Mouse (Mus musculus): ENCODE data around the gene Eif4g2. TPM values are rescaled to one million over a fixed set of nuclear protein-coding genes. Genes with fewer than 3 reads are reported as not detected.

Gene Eif4g2
- total RNA-seq, 2 experiments from 2014 or later, result 942 to 954 TPM

DNA sequence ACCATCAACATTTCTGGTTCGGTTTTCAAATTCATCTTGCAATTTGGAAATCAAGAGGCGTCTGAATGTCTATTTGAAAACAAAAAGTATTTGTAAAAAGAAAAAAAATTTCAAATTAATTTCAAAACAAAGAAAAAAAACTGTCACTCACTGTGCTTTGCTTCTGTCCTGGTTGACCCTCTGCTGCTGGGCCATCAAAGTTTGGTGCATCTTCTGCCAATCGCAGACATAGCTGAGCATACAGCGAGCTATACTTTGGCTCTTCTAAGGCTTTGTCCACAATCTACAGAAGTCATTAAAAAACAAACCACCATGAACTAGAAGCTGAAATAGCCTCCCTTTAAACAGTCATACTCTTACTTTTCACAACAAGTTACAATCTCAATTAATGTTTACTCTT, 4.6 kb downstream of the Eif4g2 start:
- intact Hi-C loops (cut with DNase I), result no loop called here
- DNase-seq (ENCODE audit: extremely low spot score in 1 of 2, low spot score in 2 of 2), result no peak

DNA sequence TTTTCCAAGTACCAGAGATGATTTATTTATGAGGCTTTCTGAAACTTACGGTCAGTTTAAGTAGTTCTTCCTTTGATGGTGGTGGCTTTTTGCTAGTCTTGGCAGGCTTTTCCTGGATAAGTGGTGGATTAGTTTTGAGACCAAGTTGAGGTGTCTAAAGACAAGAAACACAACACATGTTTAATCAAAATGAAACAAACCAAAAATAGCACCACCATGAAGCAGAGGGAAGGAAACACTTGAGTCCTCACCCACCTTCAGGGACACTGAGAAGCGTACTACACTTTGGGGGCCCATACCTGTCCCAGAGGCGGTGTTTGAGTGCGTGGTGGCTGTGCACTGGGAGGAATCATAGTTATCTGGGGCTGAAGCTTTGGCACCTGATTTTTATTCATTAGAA, 7.5 kb downstream of the Eif4g2 start:
- DNase-seq (ENCODE audit: extremely low spot score in 1 of 2, low spot score in 2 of 2), result no peak
- intact Hi-C loops (cut with DNase I), result no loop called here

DNA sequence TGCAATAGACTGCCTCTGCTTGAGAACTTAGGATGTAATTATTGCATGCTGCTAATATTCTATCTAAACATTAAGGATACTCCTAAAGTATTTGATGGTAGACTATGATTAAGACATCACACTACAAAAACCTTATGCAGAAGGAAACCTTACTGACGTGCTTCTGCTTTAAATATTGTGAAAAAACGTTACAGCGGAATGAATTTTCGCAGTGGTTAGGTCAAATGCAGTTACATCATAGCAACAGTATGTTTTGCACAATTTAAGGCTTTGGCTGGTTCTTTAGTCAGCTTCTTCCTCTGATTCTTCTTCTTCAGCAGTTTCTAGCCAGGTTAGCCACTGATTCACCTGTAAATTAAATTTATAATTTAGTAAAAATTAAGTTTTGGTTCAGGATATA, 10.4 kb downstream of the Eif4g2 start:
- intact Hi-C loops (cut with DNase I), result no loop called here
- no peak for DNase-seq (ENCODE audit: extremely low spot score in 1 of 2, low spot score in 2 of 2)

DNA sequence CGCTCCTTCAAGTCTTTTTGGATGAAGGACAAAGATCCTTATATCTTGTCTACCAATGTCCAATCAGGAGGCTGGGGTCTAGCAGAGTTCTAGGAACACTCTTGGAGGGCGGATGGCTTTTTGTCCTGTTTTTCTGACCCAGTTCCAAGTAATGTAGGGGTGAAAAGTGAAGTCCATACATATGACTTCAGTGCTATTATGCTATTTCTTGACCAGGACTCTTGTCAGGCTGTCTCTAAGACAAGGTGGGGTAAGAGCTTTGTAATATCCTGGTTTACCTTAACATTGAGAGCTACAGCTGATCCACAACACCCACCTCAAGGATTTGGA, 12.7 kb downstream of the Eif4g2 start:
- intact Hi-C loops (cut with DNase I), result no loop called here
- no peak for DNase-seq (ENCODE audit: extremely low spot score in 1 of 2, low spot score in 2 of 2)

DNA sequence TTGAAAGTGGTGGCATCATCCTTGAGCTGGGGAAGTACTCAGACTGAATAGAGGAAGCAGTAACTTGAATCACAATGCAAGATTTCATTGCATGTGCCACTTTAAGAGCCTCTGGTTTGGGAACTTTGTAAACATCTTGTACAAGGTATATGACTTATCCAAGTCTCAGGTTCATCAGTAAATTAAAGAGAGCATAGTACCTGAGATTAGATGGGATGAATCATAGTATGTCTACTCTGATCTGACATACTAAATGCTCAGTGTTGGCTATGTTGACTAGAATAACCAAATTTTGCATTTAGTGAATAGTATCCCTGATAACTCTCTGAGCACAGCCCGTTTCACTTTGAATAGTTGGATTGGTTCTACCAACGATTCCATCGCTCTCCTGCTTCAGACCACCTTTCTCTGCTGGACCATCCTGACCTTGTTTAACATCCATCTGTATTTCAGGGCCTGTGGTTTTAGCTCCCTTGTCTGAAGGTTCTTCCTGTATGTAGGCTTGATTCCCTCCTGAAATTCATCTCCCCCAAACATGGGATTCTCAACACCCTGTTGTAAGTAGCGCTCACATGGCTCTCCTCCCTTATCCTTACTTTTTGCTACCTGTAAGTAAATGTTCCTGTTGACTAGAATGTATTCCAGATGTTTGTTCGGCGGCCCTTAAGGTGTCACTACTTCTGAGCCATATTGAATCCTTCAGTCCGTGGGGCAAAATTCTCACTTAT, 13.2 kb downstream of the Eif4g2 start:
- no peak for DNase-seq (ENCODE audit: extremely low spot score in 1 of 2, low spot score in 2 of 2)
- intact Hi-C loops (cut with DNase I), result no loop called here

DNA sequence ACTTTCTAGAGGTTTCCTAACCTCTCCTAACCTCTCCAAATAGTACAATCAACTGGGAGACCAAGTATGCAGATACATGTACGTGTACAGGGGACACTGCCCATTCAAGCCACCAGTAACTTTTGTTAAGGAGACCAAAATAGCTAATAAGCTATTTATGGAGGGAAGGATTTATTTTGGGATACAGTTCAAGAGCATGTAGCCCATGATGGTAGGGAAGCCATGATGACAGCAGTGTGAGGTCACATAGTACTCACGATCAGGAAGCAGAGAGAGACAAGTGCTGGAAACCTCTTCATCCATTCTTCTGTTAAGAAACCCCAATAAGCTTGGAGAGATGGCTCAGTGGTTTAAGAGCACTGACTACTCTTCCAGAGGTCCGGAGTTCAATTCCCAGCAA, 14.6 kb downstream of the Eif4g2 start:
- intact Hi-C loops (cut with DNase I), result no loop called here
- DNase-seq (ENCODE audit: extremely low spot score in 1 of 2, low spot score in 2 of 2), result no peak

DNA sequence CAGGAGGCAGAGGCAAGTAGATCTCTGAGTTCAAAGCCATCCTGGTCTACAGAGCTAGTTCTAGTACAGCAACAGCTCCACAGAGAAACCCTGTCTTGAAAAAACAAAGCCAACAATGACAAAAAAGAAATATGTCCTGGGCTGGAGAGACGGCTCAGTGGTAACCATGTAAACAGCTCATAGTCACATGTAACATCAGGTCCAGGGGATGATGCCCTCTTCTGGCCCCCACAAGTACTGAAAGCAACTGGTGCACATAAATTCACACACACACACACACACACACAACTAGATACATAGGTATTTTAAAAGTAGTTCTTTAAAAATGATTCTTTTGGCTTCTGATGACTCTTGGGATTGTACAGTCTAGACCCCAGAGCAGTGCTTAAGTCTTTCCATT, 19.9 kb downstream of the Eif4g2 start:
- intact Hi-C loops (cut with DNase I), result no loop called here
- DNase-seq (ENCODE audit: extremely low spot score in 1 of 2, low spot score in 2 of 2), result no peak

DNA sequence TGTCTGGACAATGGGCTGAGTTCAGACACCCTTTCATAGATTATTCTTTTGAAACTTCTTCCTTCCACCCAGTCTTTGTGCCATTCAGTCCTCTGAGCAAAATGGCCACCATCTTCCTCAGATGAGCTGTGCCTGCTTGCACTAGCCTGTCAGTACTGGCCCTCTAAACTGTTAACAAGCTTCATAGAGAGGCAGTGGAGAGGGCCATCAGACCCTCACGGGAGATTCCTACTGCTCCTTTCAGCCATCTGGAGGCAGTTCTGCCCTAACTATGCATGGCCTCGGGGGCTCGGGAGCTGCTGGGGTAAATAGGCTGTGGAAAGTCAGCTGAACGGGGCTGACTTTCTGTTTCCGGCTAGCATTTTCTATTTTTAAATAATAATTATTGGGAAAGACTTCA, 23.3 kb downstream of the Eif4g2 start:
- intact Hi-C loops (cut with DNase I), result loop anchor here (10.0 kb wide), 1 partner anchor 905 kb away; no protein-coding TSS in a partner anchor
- no peak for DNase-seq (ENCODE audit: extremely low spot score in 1 of 2, low spot score in 2 of 2)

DNA sequence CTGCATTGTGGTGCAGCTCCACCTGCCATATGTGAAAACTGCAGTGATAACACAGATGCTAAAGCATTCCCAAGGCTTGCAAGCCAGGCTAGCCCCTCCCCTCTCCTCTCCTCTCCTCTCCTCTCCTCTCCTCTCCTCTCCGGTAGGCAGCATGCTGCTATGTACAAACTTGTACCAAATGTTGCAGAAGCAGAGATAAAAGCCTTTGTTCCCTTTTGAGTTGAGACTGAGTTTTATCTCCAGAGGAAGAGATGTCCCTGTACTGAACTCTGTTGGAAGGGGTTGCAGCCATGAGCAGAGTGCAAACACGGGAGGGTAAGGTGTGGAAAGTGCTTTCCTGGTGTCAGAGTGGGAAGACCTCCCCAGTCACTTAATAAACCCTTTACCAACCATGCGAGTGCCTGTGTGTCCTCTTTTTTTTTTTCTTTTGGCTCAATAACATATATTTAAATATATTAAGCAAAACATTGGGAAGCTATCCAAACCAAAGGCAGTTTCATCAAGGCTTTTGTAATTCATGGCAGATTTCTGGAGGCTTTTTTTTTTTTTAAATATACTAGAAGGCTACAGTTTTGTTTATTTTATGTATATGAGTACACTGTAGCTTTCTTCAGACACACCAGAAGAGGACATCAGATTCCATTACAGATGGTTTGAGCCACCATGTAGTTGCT, 26.7 kb downstream of the Eif4g2 start:
- DNase-seq (ENCODE audit: extremely low spot score in 1 of 2, low spot score in 2 of 2), result no peak
- intact Hi-C loops (cut with DNase I), result loop anchor here (10.0 kb wide), 1 partner anchor 909 kb away; no protein-coding TSS in a partner anchor

DNA sequence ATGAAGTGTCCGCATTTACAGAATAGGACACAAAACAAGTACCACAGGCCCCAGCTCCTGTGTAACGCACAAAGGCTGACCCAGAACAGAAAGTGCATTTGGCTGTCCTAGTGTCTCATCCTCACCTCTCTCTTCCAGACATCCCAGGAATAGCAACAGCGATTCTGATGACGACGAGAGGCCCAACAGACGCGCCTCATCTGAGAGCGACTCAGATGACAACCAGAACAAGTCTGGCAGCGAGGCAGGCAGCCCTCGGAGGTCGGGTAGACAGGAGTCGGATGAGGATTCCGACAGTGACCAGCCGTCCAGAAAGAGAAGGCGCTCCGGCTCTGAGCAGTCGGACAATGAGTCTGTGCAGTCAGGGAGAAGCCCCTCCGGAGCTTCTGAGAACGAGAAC, 27.6 kb downstream of the Eif4g2 start:
- intact Hi-C loops (cut with DNase I), result loop anchor here (10.0 kb wide), 1 partner anchor 910 kb away; no protein-coding TSS in a partner anchor
- no peak for DNase-seq (ENCODE audit: extremely low spot score in 1 of 2, low spot score in 2 of 2)

DNA sequence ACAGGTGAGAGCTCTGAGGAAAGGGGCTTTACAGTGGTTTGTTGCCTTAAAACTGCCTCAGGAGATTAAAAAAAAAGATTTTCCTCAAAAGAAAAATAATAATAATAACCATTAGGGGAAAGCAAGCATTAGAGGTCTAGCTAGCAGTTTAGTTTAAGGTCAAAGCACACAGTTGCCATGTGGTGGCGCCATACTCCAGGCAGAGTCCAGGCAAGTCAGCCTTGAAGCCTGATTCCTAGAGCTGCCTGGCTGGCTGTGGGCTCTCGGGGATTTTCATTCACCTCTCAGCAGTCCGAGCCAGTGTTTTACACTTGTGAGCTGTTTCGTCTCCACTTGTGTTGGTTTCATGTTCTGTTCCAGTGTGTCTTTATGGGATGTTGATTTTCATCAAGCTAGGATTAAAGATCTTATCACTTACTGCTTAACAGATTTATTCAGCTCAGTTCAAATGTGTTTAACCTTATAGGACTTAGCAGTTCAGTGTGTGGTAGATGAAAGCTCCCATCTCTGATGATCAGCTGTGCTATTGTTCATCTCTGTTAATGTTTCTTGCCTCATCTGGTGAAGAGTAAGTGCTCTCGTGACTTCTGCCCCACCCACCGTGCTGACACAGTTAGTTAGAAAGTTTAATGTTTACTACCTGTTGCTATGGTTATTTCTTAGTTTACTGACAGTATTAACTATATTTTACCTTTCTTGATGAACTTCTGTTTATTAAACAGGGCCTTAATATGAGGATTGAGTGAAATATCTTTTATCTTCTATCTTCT, 33.0 kb downstream of the Eif4g2 start:
- intact Hi-C loops (cut with DNase I), result loop anchor here (10.0 kb wide), 1 partner anchor 915 kb away; no protein-coding TSS in a partner anchor
- peak in 1 of 2 experiments; percentile 71 for DNase-seq (ENCODE audit: extremely low spot score in 1 of 2, low spot score in 2 of 2)

DNA sequence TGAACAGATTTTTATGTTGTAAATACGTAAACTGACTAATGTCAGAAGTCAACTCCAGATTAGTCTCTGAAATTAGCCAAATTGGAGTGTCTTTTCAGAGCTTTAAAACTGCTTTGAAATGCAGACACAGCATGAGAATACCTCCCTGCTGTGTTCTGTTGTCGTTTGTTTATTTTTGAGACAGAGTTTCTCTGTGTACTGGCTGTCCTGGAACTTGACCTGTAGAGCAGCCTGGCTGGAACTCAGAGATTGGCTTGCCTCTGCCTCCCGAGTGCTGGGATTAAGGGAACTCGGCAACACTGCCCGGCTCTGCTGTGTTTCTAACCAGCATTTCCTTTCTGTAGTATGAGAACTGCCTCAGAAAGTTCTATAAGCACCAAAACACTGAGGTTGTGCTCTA, 33.9 kb downstream of the Eif4g2 start:
- intact Hi-C loops (cut with DNase I), result no loop called here
- DNase-seq (ENCODE audit: extremely low spot score in 1 of 2, low spot score in 2 of 2), result no peak

DNA sequence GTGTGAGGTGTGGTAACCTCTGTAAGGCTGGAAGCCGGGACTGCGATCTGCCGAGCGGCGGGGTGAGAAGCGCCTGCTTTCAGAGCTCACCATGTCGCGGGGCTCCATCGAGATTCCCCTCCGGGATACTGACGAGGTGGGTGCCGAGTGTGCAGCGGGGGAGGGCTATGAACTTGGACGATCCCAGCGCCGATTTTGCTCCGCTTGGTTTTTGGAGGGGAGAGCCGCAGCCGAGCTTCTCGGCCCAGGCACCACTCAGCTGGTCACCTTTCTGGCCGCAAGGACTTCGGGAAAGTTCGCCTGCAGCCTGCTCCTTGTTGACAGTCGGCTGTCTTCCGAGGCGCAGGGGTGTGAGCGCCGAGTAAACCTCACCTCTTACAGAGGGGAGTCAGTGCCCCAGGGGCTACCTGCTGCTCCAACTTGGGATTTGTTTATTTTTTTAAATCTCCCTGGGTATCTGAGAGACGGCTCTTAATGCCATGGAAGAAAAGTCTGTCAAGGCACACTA, 53.7 kb downstream of the Eif4g2 start:
- intact Hi-C loops (cut with DNase I), result no loop called here
- no peak for DNase-seq (ENCODE audit: extremely low spot score in 1 of 2, low spot score in 2 of 2)

DNA sequence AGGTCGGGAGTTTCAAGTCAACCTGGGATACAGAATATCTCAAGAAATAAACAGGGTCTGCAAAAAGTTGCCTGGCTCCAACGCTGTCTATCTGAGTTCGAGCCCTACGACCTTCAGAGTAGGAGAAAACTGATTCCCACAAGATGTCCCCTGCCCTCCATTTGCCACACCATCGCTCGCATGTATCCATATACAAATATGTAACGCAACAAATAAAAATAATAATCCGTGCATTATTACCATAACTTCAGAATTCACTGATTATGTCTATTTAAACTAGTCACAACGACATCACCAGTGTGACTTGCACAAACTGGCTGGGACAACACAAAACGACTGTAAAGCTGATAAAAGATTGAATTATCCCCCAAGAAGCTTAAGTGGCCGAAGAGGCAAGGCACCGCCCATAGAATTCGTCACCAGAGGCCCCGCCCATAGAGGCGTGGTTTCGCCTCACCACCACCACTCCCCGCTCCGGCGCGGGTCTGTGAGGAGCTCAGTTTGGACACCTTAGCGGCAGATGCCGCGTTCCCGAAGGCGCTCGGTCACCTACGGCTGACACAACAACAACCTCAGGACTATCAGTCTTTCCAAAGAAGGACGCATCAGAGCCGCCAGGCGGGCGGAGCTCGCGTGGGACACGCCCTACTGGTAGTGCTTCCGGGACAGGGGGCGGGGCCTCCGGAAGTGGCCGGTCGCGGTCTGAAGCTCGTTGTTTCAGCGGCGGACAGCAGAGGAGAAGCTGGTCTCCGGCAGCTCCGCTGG, 54.4 kb downstream of the Eif4g2 start, which contains the start of gene Ctr9:
Ctr9 (plus strand) TSS at position 671 of the 765 bp plus-strand sequence.
- DNase-seq (ENCODE audit: extremely low spot score in 1 of 2, low spot score in 2 of 2), result peak; percentile 90 to 95
- intact Hi-C loops (cut with DNase I), result no loop called here

DNA sequence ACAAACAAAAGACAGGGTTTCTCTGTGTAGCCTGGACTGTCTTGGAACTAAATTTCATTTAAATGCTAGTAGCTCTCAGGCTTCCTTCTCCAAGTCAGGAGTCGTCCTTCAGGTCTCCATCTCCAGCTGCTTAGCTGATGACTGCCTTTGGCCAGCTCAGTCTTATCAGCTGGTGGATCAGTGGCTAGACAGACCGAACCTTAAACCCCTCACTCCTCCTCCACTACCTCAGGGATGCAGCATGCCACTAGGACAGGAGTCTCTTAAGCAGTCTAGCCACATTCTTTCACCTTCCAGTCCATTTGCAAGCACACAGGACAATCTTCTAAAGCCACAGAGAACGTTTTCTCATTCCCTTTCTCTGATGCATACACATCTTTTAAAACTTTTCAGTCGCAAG, 57.9 kb downstream of the Eif4g2 start:
- intact Hi-C loops (cut with DNase I), result no loop called here
- no peak for DNase-seq (ENCODE audit: extremely low spot score in 1 of 2, low spot score in 2 of 2)

DNA sequence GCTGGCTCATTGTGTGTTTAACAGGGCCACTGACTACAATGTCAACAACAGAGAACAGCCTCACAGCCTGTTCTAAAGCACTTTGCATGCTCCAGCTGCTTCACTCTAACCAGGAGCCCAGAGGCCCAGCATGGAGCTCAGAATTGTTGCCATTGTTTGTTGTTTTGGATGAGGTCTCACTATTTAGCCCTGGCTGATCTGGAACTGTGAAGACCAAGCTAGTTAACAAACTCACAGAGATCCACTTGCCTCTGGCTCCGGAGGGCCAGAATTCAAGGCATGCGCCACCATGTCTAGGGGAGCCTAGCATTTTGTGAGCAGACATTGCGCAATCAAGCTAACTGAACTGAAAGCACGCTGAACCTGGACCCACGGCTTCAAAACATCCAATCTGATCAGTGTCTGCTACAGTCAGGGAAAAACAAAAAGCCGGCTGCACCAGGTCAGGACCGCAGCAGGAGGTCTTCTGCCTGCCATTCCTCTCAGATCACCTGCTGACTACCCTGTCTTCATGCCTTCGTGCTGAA, 58.7 kb downstream of the Eif4g2 start:
- DNase-seq (ENCODE audit: extremely low spot score in 1 of 2, low spot score in 2 of 2), result no peak
- intact Hi-C loops (cut with DNase I), result no loop called here

DNA sequence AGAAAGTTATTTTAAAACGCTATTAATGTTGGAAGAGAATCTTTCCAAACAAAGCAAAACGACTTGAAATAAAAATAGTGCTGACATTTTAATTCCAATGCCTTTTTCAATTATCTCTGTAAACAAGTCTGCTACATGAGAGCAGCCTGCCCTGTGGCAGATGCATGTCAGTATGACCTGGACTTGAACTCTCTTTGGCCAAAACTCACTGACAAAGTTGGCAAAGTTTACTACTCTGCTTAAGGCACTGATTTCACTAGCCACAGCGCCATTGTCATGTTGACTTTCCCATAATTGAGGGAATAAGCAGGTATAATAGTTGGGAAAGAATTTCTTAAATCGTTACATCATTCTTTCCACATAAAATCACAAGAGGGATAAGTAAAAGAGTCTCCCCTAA, 62.0 kb downstream of the Eif4g2 start:
- intact Hi-C loops (cut with DNase I), result no loop called here
- no peak for DNase-seq (ENCODE audit: extremely low spot score in 1 of 2, low spot score in 2 of 2)
